Mouse (Mus musculus) MN1 (cell line): ENCODE measurements around the gene S100a2.

ENCODE experiments used
- DNase-seq: peaks from one replicate; pipeline ENCODE4 v3.0.0-alpha.2; 2016; ENCODE audit warnings: low spot score

Gene S100a2

GRCm38 (mm10) chr3:90615911-90616310 lies 25.9 kb downstream of the S100a2 start:
- no peak for DNase-seq

GRCm38 (mm10) chr3:90617586-90617985 lies 27.5 kb downstream of the S100a2 start:
- no peak for DNase-seq

- DNase-seq, result no peak
These were observed 31.5 kb downstream of the S100a2 start for GRCm38 (mm10) chr3:90621552-90621951.

DNA sequence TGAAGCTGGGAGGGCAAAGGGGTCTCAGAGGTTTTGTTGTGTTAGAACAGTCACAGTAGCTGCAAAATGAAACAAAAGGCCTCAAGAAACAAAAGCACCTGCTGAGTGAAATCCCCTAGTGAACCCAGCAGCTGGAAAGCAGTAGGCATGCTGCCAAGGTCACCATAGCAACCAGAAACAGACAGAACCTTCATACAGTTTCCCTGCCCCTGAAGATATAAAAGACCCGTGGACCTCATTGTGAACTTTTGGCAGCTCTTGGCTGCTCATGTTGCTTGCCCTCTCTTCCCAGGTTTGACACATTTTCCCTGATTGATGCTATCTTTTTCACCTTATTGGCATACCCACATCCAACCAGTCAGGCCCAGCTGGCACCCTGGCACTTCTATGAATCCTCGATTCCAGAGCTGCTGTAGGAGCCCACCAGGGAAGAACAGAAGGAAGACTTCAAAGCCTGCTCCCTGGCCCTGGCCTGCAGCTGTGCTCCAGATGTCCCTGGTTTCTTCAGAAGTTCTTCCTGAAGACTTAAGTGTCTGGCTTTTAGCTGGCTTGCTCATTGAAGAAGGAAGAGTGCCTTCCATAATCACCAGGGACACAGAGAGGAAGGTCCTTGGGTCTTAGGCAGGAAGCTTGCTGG lies 33.5 kb downstream of the S100a2 start:
- peak; percentile 93 for DNase-seq

DNA sequence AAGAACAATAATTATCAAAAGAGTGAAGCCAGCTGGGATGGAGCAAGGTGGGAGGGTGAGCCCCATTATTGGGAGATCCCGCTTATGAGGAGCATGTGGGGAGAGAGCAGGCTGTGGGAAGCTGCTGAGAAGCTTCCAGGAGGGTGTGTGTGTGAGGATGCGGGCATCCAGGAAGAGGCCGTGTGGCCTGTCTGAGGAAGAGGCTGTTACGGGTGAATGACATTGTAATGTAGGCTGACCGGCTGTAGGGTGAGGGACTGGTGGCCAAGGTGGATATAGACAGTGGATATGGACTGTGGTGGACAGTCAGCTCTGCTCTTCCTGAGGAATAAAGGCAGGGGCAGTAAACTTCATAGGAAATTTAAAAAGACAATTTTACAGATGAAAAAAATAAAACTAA lies 35.4 kb downstream of the S100a2 start:
- no peak for DNase-seq

GRCm38 (mm10) chr3:90626266-90627021 lies 36.4 kb downstream of the S100a2 start:
- no peak for DNase-seq

DNA sequence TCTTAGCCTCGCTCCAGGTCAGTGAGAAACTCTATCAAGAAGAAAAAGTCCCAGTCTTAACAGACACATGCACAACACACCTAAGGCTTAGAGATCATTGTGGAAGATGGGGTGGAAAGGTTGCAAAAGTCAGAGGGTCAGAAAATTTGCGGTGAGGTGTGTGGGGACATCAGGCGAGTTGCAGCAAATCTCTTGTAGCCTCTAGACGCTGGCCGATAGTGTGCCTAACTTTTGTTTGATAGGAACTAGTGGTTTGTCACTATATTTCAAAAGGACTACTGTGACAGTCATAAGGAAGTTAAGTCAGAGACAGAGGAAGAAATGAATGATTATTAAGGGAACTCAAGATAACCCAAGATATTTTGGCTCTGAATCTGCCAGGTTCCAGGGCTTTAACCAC lies 37.3 kb downstream of the S100a2 start:
- DNase-seq, result no peak

DNA sequence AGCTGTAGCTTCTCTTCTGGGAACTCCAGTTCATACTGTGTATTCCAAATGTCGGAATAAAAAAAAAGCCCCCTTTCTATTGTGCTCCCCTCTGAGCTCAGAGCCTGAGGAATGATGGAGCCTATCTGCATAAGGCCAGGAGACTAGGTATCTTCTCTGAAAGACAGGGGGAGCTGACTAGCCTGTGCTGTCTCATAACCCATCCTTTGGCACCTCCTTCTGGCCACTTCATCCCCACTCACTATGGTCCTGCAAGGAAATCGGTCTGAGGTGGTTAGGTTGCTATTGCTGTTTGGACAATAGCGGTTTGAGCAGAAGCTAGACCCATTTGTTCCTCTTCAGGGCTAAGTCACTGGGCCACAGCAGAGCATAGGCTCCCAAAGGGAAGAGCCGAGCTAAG lies 37.8 kb downstream of the S100a2 start:
- DNase-seq, result peak; percentile 74

DNA sequence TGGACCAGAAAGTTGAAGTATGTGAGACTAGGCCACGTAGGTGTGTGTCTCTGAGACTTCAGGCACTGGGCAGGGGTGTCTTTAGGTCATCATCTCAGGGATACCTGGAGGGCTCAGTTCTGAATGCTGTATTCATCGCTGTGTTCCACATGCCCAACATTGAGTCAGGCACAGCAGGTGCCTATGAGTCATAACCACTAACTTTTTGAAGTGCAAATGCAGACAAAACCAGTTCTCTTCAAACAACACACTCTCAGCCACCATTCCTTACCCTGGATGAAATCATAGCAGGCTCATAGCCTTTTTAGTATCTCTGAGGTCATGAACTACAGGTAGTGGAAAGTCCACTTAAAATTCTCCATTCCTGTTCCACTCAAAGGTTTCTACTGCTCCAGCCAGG lies 39.3 kb downstream of the S100a2 start:
- DNase-seq, result no peak

DNA sequence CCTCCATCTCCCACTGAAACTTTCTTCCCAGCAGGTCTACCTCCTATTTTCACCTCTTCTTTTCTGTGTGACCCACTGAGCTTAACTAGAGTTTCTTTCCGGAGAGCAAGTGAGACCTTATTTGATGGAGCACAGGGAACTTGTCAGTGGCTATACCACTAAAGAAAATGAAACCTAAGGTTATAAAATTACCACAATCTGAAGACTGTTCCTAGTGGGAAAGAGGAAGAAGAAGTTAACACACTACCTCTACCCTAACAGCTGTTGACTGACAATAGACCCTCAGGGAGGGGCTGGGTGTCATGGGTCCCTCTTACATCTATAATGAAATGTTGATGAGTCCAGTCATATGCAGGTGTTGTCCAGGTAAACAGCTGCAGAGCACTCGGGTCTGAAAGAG lies 41.9 kb downstream of the S100a2 start:
- no peak for DNase-seq

DNA sequence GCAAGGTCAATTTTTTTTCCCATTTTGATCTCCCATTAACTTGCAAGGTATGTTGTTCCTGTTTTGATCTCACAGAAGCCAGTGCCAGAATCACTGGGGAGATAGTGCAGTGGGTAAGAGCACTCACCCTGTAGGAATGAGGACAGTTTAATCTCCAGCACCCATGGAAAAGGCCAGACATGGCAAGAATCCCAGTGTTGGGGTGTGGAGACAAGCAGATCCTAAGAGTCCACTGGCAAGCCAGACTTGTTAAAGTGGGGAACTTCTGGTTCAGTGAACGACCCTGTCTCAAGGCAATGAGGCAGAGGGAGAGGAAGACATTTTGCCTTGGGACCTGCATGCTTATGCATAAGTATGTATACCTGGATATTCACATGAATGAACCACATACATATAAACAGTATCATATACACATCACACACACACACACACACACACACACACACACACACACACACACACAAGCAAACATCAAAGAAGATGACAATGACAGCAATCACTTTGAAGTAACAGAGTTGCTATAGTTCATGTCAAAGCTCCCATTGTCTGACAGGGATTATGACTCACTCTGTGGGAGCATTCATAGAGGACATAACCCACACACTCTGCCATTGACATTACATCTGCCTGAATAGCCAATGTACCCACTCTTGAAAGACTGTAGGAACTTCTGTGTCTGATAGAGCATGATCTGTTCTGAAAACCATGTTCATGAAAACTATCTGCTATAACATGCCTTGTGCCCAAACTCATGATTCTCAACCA lies 48.6 kb downstream of the S100a2 start:
- no peak for DNase-seq

DNA sequence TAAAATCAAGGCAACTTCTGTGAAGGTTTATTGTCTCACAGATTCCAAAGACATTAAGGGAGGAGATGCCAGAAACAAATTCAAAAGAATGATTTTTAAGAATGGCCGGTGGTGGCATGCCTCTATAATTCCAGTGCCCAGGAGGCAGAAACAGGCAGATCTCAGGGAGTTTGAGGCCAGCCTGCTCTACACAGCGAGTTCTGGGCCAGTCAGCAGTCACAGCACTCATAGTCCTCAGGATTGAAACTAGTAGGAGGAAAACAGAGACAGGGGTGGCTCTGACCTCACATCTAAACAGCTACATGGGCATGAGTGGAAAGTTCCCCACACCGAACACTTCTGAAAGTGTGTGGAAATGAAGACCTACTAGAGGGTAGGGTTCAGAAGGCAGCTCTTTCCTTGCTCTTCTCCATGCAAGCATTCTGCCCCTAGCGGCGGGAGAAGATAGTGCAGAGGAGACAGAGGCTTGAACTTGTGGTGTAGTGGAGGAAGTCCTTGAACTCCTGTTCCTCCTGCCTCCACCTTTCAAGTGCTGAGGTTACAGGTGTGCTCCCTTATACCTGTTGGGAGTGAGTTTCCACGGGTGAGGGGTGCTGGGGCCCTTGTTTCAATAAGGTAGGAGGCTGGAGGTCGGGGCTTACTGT lies 49.6 kb downstream of the S100a2 start:
- no peak for DNase-seq

DNA sequence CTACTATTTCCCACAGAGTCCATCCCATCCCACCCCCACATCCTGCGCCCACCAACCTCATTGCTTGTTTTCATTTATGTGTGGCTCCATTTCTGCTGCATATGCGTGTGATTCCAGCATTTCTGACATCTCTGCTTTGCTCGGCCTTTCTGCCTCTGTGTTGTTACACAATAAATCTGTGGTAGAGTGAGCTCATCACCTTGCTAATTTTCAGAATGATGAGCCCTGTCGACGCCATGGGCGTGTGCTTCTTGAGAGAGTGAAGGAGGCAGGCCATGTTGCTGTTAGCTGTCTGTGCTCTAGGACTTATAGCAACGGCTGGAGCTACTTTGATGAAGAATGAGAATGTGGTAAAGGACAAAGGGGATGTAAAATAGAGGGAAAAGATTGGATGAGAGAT lies 50.9 kb downstream of the S100a2 start:
- no peak for DNase-seq
